Mouse (Mus musculus) hematopoietic stem cell, adult 5-6 weeks (primary cell): Measurements from ENCODE around the gene Sparc. TPM values are rescaled to one million over a fixed set of nuclear protein-coding genes. Genes with fewer than 3 reads are reported as not detected.

Source experiments
- total RNA-seq: library from RNA; stranded (forward); fragments of 172-1452, 232-1000 nt; gene quantifications from 2 replicates; pipeline ENCODE4 v1.2.3, GENCODE M21; 2017

Sparc gene
- total RNA-seq, 1 experiment from 2014 or later, result 1.6 TPM

Other genes starting within 250 kb of the Sparc start
- not detected in 2 replicates for gene Slc36a2, start 238.1 kb downstream of the Sparc start, total RNA-seq
- gene Slc36a1, start 218.8 kb downstream of the Sparc start, total RNA-seq, result 2.7 and 6.4 TPM in 2 replicates
- 0.15 and 0.19 TPM in 2 replicates for gene Fat2, start 86.6 kb downstream of the Sparc start, total RNA-seq
- gene Atox1, start 38.1 kb upstream of the Sparc start, total RNA-seq, result 21.1 and 50.8 TPM in 2 replicates
- gene G3bp1, start 46.5 kb upstream of the Sparc start, total RNA-seq, result 115 and 117 TPM in 2 replicates
- gene Glra1, start 185.0 kb upstream of the Sparc start, total RNA-seq, result not detected in 2 replicates